Mouse (Mus musculus): ENCODE measurements around the gene Tnfaip2.

DNA sequence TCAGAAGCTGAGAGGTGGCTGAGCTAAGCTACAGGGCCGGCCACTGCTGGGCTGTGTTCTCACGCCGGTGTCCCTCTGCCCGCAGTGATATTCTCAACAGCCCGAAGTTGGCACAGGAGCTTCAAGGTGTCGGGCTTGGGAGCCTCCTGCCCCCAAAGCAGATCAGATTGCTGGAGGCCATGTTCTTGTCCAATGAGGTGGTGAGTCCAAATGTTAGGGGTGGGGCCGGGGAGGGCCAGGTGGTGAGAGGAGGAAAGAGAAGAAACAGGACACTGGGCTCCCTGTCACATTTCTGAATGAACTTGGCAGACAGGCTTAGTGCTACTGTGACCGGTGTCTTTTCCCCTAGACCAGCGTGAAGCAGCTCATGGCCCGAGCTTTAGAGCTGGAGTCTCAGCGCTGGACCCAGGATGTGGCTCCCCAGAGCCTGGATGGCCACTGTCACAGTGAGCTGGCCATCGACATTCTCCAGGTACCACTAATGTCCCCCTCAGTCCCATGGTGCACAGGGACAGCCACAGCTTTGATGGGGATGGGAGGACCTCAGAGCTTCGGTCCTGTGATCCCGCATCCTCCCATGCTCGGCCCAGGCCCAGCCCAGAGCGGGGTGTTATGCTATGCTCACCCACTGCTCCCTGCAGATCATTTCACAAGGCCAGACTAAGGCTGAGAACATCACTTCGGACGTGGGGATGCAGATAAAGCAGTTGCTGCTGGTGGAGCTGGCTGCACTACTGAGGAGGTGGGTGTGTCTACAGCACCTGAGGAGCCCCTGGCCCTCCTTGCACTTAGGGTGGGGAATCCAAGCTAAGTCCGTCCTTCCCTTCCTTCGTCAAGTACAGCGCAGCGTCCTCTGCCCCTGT lies 5.9 kb downstream of the Tnfaip2 start:
- TF ChIP-seq CTCF (IDR thresholded peaks at IDR 0.05) = no peak
- no peak for TF ChIP-seq EP300 (IDR thresholded peaks at IDR 0.05)

All from lung, postnatal 0 days (tissue).